Mouse (Mus musculus) thymus, postnatal 4 days (tissue): ENCODE data around the gene Glrp1.

Source experiments
- DNase-seq: peaks from one replicate; pipeline ENCODE4 v3.0.0; 2021

The Glrp1 gene

GRCm38 (mm10) chr1:88491617-88492378 lies 18.1 kb downstream of the Glrp1 start:
- DNase-seq = no peak

- DNase-seq = no peak
Observed at GRCm38 (mm10) chr1:88490164-88490563, 19.7 kb downstream of the Glrp1 start.

- no peak for DNase-seq
Observed at GRCm38 (mm10) chr1:88488957-88489356, 20.9 kb downstream of the Glrp1 start.

- no peak for DNase-seq
Observed at GRCm38 (mm10) chr1:88486336-88486735, 23.5 kb downstream of the Glrp1 start.

- DNase-seq = no peak
Observed at GRCm38 (mm10) chr1:88484059-88484458, 25.8 kb downstream of the Glrp1 start.

GRCm38 (mm10) chr1:88482142-88483099 lies 27.4 kb downstream of the Glrp1 start:
- DNase-seq = no peak

GRCm38 (mm10) chr1:88480594-88480993 lies 29.3 kb downstream of the Glrp1 start:
- DNase-seq = peak; percentile 20

- DNase-seq = no peak
Observed at GRCm38 (mm10) chr1:88478205-88478604, 31.7 kb downstream of the Glrp1 start.

GRCm38 (mm10) chr1:88476554-88477085 lies 33.2 kb downstream of the Glrp1 start:
- DNase-seq = no peak

- peak; percentile 65 for DNase-seq
Observed at GRCm38 (mm10) chr1:88475502-88475953, 34.3 kb downstream of the Glrp1 start.

GRCm38 (mm10) chr1:88474598-88474997 lies 35.3 kb downstream of the Glrp1 start:
- DNase-seq = peak; percentile 27

- DNase-seq = no peak
Observed at GRCm38 (mm10) chr1:88473899-88474298, 36.0 kb downstream of the Glrp1 start.

GRCm38 (mm10) chr1:88472258-88472657 lies 37.6 kb downstream of the Glrp1 start:
- DNase-seq = no peak

GRCm38 (mm10) chr1:88469746-88470145 lies 40.1 kb downstream of the Glrp1 start:
- DNase-seq = no peak

- DNase-seq = no peak
Observed at GRCm38 (mm10) chr1:88468335-88468734, 41.5 kb downstream of the Glrp1 start.

GRCm38 (mm10) chr1:88467866-88468265 lies 42.0 kb downstream of the Glrp1 start:
- no peak for DNase-seq

- DNase-seq = no peak
Observed at GRCm38 (mm10) chr1:88466325-88467064, 43.4 kb downstream of the Glrp1 start.

- DNase-seq = peak; percentile 53
Observed at GRCm38 (mm10) chr1:88465722-88466121, 44.1 kb downstream of the Glrp1 start.

- DNase-seq = no peak
Observed at GRCm38 (mm10) chr1:88464109-88464905, 45.6 kb downstream of the Glrp1 start.

- DNase-seq = no peak
Observed at GRCm38 (mm10) chr1:88463241-88463640, 46.6 kb downstream of the Glrp1 start.

- peak; percentile 46 for DNase-seq
Observed at GRCm38 (mm10) chr1:88462484-88462883, 47.4 kb downstream of the Glrp1 start.

- no peak for DNase-seq
Observed at GRCm38 (mm10) chr1:88461096-88461495, 48.8 kb downstream of the Glrp1 start.
